Mouse (Mus musculus) T-helper 1 cell (primary cell): ENCODE results near the gene Cs.

Source experiments
- in situ Hi-C: fragments of 300-600 bp; cut with MboI, MseI; formaldehyde crosslinking; loops from one replicate; pipeline ENCODE4 v1.15.1; 2025; ENCODE audit warnings: high pct_unique_total_duplicates

Cs gene

DNA sequence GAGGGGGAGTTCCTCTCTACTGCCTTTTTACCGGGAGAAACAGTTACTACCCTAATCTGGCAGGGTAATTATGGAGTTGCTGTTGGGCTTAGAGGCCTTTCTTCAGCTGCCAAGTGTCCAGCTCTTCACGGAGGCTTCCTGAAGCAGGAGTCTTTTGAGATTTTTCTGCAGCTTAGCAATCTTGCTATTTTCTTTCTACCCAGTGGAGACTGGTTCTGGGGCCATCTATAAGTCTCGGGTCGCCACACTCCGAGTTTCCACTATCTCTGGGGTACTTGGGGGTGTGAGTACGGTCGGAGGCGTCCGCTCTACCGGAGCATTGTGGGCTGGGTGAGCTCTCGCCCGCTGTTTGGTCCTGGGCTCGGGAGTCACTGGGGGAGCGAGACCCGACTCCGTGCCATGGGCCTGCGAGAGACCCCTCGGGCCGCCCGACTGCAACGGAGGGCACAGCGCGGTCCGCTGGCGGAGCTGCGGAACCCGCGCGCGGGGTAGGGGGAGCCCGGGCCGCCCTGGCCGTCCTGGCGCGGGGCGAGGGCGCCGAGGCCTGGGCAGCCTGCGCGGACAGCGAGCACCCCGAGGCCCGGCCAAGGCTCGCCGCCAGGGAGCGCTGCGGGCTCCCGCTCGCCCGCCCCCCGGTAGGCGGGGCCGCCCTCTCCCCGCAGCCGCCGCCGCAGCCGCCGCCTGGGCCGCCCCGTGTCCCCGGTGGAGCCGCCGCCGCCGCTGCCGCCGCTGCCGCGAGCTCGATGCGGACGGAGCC is 39.1 kb downstream of the Cs start, which contains the start of gene Ankrd52:
Ankrd52 (plus strand) TSS at position 661 of the 757 bp plus-strand sequence.
- in situ Hi-C loops: no loop called here

DNA sequence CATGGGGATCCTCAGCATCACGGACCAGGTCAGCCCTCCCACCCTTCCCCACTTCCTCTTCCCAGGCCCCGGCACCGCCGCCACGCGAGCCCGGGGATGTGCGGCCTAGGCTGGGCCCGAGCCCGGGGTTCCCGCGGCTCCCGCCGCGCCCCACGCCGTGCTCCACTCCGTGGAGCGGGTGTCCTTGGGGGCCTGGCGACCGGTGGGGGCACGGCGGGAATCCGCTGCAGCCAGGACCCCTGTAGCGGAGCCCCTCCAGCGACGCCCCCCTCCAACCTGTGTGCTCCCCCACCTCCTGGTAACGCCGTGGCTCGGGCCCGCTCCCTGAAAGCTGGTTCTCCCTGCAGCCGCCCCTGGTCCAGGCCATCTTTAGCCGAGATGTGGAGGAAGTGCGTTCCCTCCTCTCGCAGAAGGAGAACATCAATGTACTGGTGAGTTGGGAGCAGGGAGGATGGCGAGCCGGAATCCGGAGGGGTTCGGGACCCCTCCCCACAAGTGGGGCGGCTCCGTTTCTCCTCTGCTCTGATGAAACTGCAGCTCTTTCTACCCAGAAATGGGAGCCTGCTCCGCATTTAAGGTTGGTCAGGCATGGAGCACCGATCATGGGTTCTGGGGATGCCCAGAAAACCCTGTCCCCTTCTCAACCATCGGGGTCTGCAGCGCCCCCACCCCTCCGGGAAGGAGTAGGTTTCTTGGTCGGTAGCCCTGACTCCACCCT is 39.8 kb downstream of the Cs start:
- in situ Hi-C loops: no loop called here

DNA sequence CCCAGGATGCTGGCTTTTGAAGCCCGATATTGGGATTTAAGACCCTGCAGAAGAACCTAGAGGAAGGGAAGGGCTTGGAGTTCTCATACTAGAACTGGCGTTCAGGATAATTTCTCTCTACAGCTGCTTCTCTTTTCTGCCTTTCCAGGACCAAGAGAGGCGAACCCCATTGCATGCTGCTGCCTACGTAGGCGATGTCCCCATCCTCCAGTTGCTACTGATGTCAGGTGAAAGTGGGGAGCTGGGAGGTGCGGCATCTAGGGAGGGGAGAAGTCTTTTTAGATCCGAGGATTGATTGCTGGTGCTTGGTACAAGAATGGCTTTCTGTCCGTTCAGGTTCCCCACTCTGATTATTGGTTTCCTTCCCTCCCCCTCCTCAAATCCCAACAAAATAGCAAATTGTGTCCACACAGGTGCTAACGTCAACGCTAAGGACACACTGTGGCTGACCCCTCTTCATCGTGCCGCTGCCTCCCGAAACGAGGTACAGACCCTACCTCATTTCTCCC is 40.5 kb downstream of the Cs start:
- in situ Hi-C loops: no loop called here

DNA sequence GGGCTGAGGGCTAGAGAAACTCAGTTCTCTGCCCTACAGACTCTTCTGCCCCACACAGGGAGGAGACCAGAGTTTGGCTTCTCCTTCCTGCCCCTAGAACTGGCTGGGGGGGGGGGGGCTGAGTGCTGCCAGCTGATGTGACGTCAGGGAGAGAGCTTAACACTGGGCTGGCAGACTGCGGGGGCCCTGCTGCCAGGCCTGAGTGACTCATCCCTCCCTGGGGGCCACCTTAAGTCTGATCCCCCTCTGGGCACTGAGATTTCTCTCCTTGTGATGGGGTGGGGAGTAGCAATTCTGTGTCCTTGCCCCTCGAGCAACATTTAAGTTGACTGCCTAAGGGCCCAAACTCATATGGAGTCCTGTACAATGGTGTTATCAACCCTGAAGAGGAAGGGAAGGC is 40.9 kb downstream of the Cs start:
- in situ Hi-C loops: no loop called here

DNA sequence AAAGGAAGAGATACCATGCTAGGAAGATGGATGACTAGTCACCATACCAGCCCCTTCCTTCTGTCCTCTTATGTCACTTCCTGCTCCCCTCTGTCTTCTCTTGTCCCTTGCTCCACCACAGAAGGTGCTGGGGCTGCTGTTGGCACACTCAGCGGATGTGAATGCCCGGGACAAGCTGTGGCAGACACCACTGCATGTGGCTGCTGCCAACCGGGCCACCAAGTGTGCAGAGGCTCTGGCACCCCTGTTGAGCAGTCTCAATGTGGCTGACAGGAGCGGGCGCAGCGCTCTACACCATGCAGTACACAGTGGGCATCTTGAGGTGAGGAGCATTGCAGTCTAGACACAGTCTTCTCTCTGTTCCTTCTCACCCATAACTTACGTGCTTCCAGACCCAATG is 41.7 kb downstream of the Cs start:
- in situ Hi-C loops: no loop called here

DNA sequence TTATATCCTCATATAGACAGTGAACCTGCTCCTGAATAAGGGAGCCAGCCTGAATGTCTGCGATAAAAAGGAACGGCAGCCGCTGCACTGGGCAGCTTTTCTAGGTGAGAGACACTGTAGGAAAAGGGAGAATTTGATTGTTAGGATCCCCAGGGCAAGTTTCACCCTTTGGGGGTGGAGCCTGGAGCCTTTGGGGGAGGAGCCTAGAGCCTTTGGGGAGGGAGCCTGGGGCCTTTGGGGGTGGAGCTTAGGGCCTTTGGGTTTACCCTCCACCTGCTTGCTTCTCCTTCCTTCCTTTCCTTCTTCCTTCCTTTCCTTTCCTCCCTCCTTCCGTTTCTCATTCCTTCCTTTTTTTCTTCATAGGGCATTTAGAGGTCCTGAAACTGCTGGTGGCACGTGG is 43.0 kb downstream of the Cs start:
- in situ Hi-C loops: no loop called here

DNA sequence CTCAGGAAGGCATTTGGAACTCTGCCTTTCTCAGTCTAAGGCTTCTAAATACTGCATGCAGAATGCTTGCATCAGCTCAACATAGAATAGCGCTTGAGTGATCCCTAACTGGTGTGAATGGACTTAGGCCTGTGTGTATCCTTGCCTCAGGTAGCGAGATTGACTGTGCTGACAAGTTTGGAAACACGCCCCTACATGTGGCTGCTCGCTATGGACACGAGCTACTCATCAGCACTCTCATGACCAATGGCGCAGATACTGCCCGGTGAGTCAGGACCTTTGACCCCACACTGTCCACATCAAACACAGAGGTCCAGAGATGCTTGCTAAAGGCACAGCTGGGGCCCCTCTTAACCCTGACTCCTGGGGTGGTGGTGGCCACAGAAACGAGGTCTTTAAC is 44.9 kb downstream of the Cs start:
- in situ Hi-C loops: no loop called here

DNA sequence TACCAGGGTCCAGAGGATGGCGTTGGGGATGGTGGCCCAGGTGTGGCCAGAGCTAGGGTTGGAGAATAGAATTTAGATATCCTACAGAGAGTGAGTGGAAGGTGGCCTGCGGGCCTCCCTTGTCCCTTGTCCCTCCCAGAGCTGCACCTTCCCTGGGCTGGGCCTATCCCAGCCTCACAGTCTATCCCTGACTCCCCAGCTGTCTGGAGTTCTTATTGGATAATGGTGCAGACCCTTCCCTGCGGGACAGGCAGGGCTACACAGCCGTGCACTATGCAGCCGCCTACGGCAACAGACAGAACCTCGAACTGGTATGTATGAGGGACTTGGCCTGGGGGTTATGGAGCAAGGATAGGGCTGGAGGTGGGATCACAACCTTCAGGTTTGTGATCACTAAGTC is 48.4 kb downstream of the Cs start:
- in situ Hi-C loops: loop anchor here (5.0 kb wide), 1 partner anchor 51 kb away; no protein-coding TSS in a partner anchor

DNA sequence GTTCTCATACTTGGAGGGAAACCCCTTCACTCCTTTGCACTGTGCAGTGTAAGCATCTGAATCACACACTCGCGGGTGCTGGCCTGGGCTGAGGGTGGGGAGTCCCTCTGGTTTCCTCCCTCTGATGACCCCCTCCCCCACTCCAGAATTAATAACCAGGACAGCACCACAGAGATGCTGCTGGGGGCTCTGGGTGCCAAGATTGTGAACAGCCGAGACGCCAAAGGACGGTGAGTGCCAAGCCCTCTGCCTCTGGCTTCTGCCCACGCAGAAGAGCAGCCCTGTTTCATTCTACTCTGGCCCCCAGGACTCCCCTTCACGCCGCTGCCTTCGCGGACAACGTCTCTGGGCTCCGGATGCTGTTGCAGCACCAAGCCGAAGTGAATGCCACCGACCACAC is 51.4 kb downstream of the Cs start:
- in situ Hi-C loops: loop anchor here (5.0 kb wide), 1 partner anchor 48 kb away; no protein-coding TSS in a partner anchor

DNA sequence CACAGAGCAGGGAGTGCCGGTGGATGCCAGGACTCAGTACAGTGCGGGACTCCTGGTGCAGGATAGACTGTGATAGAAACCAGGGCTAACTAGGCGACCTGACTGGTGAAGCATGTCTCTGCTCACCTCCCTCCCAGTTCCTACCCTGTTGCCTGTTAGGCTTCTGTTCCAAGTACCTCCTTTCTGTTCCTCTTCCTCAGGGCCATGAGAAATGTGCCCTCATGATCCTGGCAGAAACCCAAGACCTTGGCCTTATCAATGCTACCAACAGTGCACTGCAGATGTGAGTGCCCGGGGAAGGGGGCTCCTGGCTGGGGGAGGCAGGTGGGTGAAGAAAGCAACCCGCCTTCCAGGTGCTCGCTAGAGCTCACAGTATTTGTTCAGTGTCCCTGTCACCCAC is 52.0 kb downstream of the Cs start:
- in situ Hi-C loops: loop anchor here (5.0 kb wide), 1 partner anchor 48 kb away; no protein-coding TSS in a partner anchor

DNA sequence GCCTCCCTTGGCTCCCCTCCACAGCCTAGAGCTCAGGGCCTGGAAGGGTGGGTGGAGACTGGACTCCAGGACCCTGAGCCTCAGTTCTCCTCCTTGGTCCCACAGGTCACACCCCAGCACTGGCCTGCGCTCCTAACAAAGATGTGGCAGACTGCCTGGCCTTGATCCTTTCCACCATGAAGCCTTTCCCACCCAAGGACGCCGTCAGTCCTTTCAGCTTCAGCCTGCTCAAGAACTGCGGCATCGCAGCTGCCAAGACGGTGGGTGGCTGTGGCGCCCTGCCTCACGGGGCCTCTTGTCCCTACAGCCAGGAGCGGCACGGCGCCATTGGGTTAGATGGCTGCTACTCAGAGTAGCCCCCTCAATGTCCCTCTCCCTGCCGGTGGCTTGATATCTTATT is 52.8 kb downstream of the Cs start:
- in situ Hi-C loops: no loop called here

DNA sequence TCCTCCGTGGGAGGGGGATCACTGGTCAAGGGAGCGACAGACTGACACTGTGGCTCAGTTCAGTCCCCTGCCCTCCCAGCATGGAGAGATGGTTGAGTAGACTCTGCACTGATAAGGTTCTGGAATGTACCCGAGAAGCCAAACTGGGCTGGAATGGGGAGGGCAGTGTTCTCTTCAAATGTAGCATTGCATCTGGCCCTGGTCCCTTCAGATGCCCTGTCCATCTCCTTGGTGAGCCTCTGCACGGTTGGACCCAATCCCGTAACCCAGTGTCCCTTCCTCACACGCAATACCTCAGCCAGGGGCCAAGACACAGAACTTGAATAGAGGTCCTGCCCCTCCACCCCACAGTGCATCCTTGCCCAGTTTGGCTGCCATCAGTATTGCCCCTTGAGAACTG is 54.3 kb downstream of the Cs start:
- in situ Hi-C loops: no loop called here

DNA sequence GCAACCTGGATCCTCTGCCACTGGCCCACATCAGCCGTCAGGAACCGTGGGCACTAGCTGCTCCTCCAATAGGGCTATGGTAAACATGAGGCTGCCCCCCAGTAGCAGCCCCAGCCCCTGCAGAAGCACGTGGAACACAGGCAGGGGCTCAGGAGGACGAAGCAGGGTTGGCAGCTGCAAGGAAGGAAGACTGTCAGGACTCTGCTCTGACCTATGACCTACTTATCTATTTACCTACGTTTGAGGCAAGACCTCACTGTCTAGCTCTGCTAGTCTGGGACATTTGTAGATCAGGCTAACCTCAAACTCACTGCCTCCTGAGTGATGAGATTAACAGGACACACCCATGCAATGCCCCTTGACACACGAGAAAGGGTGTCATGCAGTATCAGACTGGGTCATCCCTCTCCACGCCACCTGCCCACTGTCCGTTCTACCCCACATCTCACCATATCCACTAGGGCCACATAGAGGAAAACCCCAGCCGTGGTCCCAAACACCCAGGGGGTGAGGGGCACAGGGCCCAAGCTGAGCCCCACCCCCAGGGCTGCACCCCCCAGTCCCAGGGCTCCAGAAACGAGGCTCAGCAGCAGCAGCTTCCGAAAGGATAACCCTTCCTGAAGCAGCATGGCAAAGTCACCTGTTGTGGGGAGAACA is 58.6 kb downstream of the Cs start:
- in situ Hi-C loops: no loop called here

DNA sequence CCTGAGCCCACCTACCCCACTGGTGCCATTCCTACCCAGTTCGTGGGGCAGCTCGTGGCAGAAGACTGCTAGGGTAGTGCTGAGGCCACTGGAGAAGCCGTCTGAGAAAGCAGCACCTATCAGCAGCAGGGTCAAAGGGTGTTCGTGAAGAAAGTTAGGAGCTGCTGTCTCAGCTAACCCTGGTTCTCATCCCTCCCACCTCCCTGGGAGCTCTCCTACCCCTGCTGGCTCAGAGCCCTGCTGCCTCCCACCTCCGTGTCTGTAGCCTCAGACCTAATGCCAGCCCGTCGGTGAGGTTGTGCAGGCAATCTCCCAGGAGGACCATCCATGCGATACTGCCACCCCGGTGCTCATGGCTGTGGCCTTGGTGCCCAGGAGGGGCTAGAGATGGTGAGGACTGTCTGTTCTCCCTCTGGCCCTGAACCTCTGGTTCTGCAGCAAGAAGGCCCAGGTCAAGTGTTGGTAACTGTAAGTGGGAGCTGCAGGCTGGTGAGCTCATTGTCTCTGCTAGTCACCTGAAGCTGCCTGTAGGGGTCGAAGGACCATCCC is 59.3 kb downstream of the Cs start:
- in situ Hi-C loops: no loop called here

DNA sequence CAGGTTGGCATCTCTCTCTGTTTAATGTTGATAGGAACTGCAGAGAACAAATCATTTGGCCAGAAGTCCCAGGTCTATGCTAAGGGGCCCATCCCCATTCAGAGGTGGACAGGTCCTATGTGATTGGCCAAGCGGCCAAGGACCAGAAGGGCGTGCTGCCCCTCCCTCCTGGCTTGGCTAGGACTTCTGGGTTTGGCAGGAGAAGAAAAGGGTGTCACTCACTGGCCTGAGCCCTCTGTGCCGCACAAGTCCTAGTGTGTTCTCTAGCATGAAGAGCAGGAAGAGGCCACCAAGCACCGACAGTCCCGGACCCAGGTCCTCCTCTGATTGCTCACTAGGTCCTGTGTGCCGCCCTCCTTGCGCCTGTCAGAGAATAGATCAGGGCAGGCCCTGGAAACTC is 59.9 kb downstream of the Cs start:
- in situ Hi-C loops: no loop called here

DNA sequence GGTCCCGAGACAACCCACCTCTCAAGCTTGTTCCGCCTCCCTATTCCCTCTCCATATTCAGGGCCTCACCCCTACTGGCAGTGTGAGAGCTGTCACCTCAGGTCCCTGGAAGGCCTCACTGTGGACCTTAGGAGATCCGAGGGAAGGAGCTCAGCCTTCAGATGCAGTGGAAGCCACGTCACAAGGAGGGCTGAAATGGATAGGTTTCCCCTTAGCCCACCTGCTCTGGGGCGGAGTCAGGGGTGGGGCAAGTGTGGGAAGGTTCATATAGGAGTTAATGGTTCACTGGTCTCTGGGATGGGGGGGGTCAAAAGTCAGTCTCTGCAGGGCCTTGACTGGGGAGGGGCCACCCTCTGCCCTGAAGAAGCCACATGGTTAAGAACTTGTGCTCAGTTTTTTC is 62.8 kb downstream of the Cs start:
- in situ Hi-C loops: no loop called here

DNA sequence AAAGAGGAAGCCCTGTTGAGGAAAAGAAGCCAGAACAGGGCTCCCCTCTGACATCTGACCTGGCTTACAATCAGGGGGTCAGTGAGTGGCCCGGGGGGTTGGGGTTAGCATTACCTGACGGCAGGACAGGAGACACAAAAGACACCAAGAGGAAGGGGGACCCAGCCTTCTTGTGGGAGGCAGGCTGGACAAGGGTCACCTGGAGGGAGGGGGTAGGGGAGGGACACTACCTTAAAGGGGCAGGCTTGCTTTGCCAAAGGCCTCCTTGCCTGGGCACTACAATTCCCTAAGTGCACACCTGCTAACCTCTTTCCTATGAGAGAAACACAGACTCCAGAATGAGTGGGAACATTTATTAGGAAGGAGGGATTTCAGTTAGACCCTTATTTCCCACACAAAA is 63.5 kb downstream of the Cs start, which contains the start of gene Slc39a5:
Slc39a5 (minus strand) TSS at position 174 of the 400 bp plus-strand sequence.
- in situ Hi-C loops: no loop called here

DNA sequence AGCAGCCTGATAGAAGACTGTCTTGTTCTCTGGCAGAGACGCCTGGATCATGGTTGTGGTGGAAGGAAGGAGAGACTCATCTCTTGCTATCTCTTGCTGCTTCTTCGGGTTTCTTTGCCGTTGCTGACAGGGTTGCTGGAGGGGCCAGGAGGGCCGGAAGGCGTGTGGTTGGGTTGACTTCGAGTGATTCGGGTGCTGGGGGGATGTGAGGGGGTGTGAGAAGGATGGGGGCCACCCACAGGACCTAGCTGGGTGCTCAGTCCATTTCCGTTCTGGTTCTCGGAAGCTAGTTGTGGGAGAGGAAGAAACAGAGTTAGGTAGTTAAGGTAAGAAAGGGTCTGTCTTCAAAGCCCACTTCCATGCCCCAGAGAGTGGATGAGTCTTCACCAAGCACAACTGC is 64.1 kb downstream of the Cs start:
- in situ Hi-C loops: no loop called here

DNA sequence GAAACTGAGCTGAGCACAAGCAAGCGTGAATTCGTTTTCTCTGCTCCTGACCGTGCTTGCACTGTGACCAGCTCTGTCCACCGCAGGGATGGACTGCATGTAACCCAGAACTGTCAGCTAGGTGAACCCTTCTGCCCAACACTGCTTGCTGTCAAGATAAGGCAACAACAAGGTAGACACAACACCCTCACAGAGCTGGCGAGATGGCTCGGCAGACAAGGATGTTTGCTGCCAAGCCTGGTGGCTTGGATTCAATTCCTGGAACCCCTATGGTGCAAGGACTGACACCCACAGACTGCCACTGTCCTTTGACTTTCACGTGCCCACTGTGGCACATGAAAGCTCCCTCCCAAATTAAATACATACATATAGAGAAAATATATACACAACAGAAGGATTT is 66.4 kb downstream of the Cs start:
- in situ Hi-C loops: no loop called here

DNA sequence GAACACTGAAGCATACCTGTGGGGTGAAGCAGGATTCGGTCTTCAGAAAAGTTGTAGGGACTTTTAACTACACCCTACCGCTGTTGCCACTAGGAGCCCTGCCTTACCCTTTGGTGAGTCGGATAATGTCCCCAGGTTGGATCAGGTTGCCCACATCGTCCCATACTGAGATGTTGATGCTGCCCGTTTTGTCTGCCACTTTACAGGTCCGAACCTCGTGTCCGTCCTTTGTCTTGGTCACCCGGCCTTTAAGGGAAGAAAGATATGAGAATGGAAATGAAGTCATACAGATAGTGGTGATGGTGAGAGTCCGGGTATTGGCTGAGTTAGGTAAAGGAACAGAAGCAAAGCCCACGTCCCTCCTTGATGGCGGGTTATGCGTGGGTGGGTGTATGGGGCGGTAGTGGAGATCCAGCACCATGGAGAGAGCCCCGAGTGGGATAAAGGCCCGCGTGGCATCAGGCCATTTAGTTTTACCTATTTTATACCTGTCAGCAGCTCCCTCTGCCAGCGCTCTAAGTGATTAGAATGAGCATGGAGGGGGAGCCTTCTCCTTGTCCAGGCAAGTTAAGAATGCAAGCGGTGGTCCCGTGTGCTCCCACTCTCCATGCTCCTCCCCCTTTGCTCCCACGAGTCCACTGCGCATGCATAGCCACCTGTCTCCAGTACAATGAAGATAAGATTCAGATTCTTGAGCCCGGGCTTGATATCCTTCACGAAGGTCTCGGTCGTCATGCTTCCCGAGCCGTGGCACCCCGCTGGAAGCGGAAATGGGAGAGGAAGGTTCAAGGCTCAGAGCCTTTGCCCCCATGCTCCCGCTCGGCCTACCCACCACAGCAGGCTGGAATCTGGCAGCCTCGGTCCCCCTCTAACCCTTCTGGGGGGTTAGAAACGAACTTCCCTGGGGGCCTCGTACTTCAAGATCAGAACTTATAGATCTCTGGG is 71.3 kb downstream of the Cs start:
- in situ Hi-C loops: no loop called here
